Comparison of ENCODE assay signal across 24 mouse cellular contexts in the genomic region with DNA sequence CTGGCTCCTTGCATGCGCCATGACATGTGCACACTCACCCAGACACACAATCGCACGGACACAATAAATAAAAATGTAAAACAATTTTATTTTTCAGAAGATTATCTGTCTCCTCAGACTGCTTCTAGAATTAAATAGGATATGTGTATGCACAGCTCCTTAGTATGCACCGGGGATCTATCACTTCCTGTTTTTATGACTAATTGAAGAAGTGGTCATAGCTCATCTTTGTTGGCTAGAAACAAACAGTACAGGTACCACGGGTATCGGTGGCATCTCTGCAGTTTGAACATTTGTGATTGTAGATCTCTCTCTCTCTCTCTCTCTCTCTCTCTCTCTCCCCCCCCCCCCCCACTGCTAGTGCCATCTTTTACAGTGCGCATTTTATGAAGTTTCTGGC. TPM values are rescaled to one million over a fixed set of nuclear protein-coding genes. Genes with fewer than 3 reads are reported as not detected.
DNase-seq lines count a peak whose midpoint lies in the region; ATAC-seq lines count a peak whose summit lies in the region.
"Had no signal": no experiment of that assay in that cellular context is flagged by ENCODE, and none has a peak within 500 bp of the region (broad histone marks: within the 10 kb centered on the region; RNA-seq: fewer than 3 reads in every experiment).

No protein-coding gene starts in this region.

- peak; percentile 37; the same call in 1 of the 2 replicates for ATAC-seq in common myeloid progenitor, adult 5-6 weeks (replicated peaks; ENCODE audit: low read depth, poor library complexity, severe bottlenecking)
- ATAC-seq in megakaryocyte, adult 5-6 weeks (ENCODE audit: poor library complexity, severe bottlenecking) = peak; percentile 66
- ATAC-seq in liver, embryonic 12.5 days = no peak
- ATAC-seq: CD4-positive, CD25-positive, alpha-beta regulatory T cell, adult 4 months; forebrain, embryonic 13.5 days; forebrain, embryonic 15.5 days; forebrain, postnatal 0 days had no signal

- no peak overlapping the region for H3K4me3 ChIP-seq in liver, embryonic 12.5 days
- H3K4me3 ChIP-seq: embryonic facial prominence, embryonic 10.5 days; embryonic facial prominence, embryonic 12.5 days; forebrain, embryonic 13.5 days; forebrain, embryonic 15.5 days had no signal

- no peaks in the 10 kb centered on the region for H3K9me3 ChIP-seq in liver, embryonic 12.5 days (replicated peaks)
- H3K9me3 ChIP-seq: embryonic facial prominence, embryonic 10.5 days; embryonic facial prominence, embryonic 12.5 days; forebrain, embryonic 13.5 days; forebrain, embryonic 15.5 days; G1E had no signal

- no peak overlapping the region for H3K4me2 ChIP-seq in liver, embryonic 12.5 days
- H3K4me2 ChIP-seq: embryonic facial prominence, embryonic 12.5 days; forebrain, embryonic 13.5 days; forebrain, embryonic 15.5 days had no signal

- 72% methylated on average over 7 of the region's 7 CpGs for WGBS in liver, embryonic 12.5 days (ENCODE audit: insufficient replicate concordance)

- H3K36me3 ChIP-seq in splenic B cell, adult 2 months (ENCODE audit: control insufficient read depth, insufficient read depth, low read length, poor library complexity, severe bottlenecking) = no peaks in the 10 kb centered on the region
- no peaks in the 10 kb centered on the region for H3K36me3 ChIP-seq in liver, embryonic 12.5 days
- H3K36me3 ChIP-seq: embryonic facial prominence, embryonic 10.5 days; embryonic facial prominence, embryonic 12.5 days; forebrain, embryonic 15.5 days; G1E had no signal

- DNase-seq in A20 (ENCODE audit: low read depth, low spot score) = peak; percentile 48
- peak; percentile 3 for DNase-seq in splenic B cell, adult 2 months (ENCODE audit: low read depth, low spot score)
- no peak for DNase-seq in cerebellum, adult 9-11 months
- no peak for DNase-seq in layer of hippocampus, postnatal 14 days (ENCODE audit: low spot score in 2 of 2)
- DNase-seq in right cerebral cortex, postnatal 25 days = no peak
- DNase-seq: adrenal gland, adult 8-10 months; adrenal gland, postnatal 14 days; adrenal gland, postnatal 36 days; cerebellum, adult 11-12 months; cerebellum, adult 2 months; cerebellum, adult 9-10 months; cerebellum, postnatal 14 days; cerebellum, postnatal 36 days; forebrain, postnatal 0 days had no signal

- H3K4me1 ChIP-seq in liver, embryonic 12.5 days = peaks cover 12% of the 10 kb centered on the region
- H3K4me1 ChIP-seq: forebrain, embryonic 15.5 days had no signal

- H3K27ac ChIP-seq in liver, embryonic 12.5 days = no peak overlapping the region
- H3K27ac ChIP-seq: embryonic facial prominence, embryonic 10.5 days; embryonic facial prominence, embryonic 12.5 days; forebrain, embryonic 13.5 days; forebrain, embryonic 15.5 days had no signal

- H3K9ac ChIP-seq in liver, embryonic 12.5 days = no peak overlapping the region
- H3K9ac ChIP-seq: embryonic facial prominence, embryonic 12.5 days; forebrain, embryonic 13.5 days; forebrain, embryonic 15.5 days; forebrain, postnatal 0 days had no signal

- no peaks in the 10 kb centered on the region for H3K27me3 ChIP-seq in splenic B cell, adult 2 months (ENCODE audit: control insufficient read depth, insufficient read depth, low read length, poor library complexity, severe bottlenecking)
- H3K27me3 ChIP-seq in liver, embryonic 12.5 days (replicated peaks) = no peaks in the 10 kb centered on the region
- H3K27me3 ChIP-seq: CH12.LX; embryonic facial prominence, embryonic 12.5 days; forebrain, embryonic 13.5 days; forebrain, embryonic 15.5 days had no signal

RNA-seq across cellular contexts. Expression of gene Ttc30a1, which starts 58.3 kb away (rescaled TPM):
- 4.5 and 5.1 TPM in 2 replicates for total RNA-seq in common myeloid progenitor, adult 5-6 weeks (2017)
- 1.4 and 2.6 TPM in 2 replicates for total RNA-seq in megakaryocyte, adult 5-6 weeks (2015)
- 2.2 and 2.8 TPM in 2 replicates for total RNA-seq in megakaryocyte, adult 5-6 weeks (2017)
- 2.2 and 2.3 TPM in 2 replicates for polyA plus RNA-seq in liver, embryonic 12.5 days (2016; fragmentation: Nextera tagmentation; extraction: Ambion mirVana)
- total RNA-seq in layer of hippocampus, postnatal 14 days (2021) = 1 to 10 TPM; 2.9 TPM
- total RNA-seq: CH12.LX, G1E had no signal
- polyA plus RNA-seq: G1E had no signal

Comparison
In these comparisons a context has a peak if more than half of its experiments do, and no peak if none do; other contexts are left out.
1. DNase-seq: peak in A20 (single experiment) and splenic B cell, adult 2 months (single experiment); none in cerebellum, adult 9-11 months (single experiment), layer of hippocampus, postnatal 14 days (0 of 2) and right cerebral cortex, postnatal 25 days (single experiment).